Mouse (Mus musculus) embryonic facial prominence, embryonic 10.5 days (tissue): Measurements from ENCODE around the gene Nmt2. TPM values are rescaled to one million over a fixed set of nuclear protein-coding genes. Genes with fewer than 3 reads are reported as not detected.

Source experiments
- polyA plus RNA-seq: library from polyadenylated mRNA; unstranded; fragments of >200 nt; fragmentation: Nextera tagmentation; extraction: Ambion mirVana; gene quantifications from 2 replicates; pipeline ENCODE4 v1.2.1, GENCODE M21; 2016

The Nmt2 gene
- polyA plus RNA-seq, 1 experiment from 2014 or later, result 50.8 TPM

Other genes starting within 250 kb of the Nmt2 start
- 38.9 and 39.5 TPM in 2 replicates for gene Fam171a1, start 170.0 kb upstream of the Nmt2 start, polyA plus RNA-seq
- 19.0 and 20.5 TPM in 2 replicates for gene Rpp38, start 48.4 kb downstream of the Nmt2 start, polyA plus RNA-seq
- 0.31 and 0.41 TPM in 2 replicates for gene Acbd7, start 52.0 kb downstream of the Nmt2 start, polyA plus RNA-seq
- gene Olah, start 113.0 kb downstream of the Nmt2 start, polyA plus RNA-seq, result not detected in 2 replicates
- 0.41 and 0.84 TPM in 2 replicates for gene Meig1, start 138.4 kb downstream of the Nmt2 start, polyA plus RNA-seq
- 8.2 and 8.5 TPM in 2 replicates for gene Dclre1c, start 139.9 kb downstream of the Nmt2 start, polyA plus RNA-seq
- 37.1 and 37.6 TPM in 2 replicates for gene Suv39h2, start 190.8 kb downstream of the Nmt2 start, polyA plus RNA-seq
- gene Gm45902, start 228.6 kb downstream of the Nmt2 start, polyA plus RNA-seq, result 10.7 TPM in 2 replicates
- gene Hspa14, start 228.6 kb downstream of the Nmt2 start, polyA plus RNA-seq, result 126 and 138 TPM in 2 replicates
- gene Cdnf, start 228.8 kb downstream of the Nmt2 start, polyA plus RNA-seq, result 0.12 and 0.18 TPM in 2 replicates